Mouse (Mus musculus): ENCODE results near the gene Myoz2. TPM values are rescaled to one million over a fixed set of nuclear protein-coding genes. Genes with fewer than 3 reads are reported as not detected.

The Myoz2 gene
- polyA plus RNA-seq, 1 experiment: not detected

DNA sequence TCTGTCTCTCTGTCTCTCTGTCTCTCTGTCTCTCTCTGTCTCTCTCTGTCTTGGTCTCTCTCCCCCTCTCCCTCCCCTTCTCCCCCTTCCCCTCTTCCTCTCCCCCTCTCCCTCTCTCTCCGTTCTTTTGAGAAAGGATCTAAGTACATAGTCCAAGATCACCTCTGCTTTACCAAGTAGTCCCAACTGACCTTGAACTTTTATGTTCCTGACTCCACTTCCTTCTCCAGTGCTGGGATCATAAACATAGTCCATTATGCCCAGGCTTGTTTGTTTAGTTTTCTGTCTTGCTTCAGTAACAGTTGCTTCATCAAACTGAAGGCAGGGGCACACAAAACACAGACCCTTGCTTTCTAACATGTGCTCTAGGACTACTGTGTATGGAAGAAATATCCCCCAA is 37.7 kb upstream of the Myoz2 start:
- Histone ChIP-seq H3K27ac (ENCODE audit: insufficient read depth, low read length) (no peak overlapping the region), H3K36me3 (ENCODE audit: control insufficient read depth, insufficient read depth, low read length) (no peaks in the 10 kb centered on the region), H3K4me1 (ENCODE audit: control insufficient read depth, insufficient read depth, insufficient read length) (no peaks in the 10 kb centered on the region), H3K4me3 (ENCODE audit: extremely low read depth, insufficient read depth, insufficient read length) (no peak overlapping the region), H3K27me3 (ENCODE audit: control insufficient read depth, insufficient read depth, low read length) (no peaks in the 10 kb centered on the region)
- no peak for DNase-seq (ENCODE audit: low read depth in 1 of 2, low spot score in 2 of 2)
- TF ChIP-seq CTCF (IDR thresholded peaks at IDR 0.05; ENCODE audit: extremely low read depth, insufficient read depth, insufficient read length, insufficient replicate concordance) (no peak), POLR2A (IDR thresholded peaks at IDR 0.05; ENCODE audit: low read depth, low read length) (no peak)
- no CpG with 5 or more reads among the region's 1 CpGs for WGBS

DNA sequence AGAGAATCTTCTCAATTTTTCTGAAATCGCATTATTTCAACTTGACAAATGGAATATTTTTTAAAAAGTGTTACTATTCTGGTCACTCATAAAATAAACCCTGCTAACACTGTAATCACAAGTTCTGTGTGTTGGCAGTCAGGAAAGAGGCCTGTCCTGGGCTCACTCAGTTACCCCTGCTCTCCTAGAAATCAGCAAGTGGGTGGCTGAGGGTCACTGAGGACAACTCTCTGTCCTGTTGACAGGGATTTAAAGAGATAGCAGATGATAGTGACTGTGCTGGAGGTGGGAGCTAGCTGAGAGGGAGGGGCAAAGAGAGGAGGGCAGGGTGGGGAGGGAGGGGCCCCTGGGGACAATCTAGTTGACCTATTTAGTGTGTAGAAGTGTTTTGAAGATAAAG is 36.2 kb upstream of the Myoz2 start:
- Histone ChIP-seq H3K4me3 (ENCODE audit: extremely low read depth, insufficient read depth, insufficient read length) (no peak overlapping the region), H3K4me1 (ENCODE audit: control insufficient read depth, insufficient read depth, insufficient read length) (no peaks in the 10 kb centered on the region), H3K27me3 (ENCODE audit: control insufficient read depth, insufficient read depth, low read length) (no peaks in the 10 kb centered on the region), H3K36me3 (ENCODE audit: control insufficient read depth, insufficient read depth, low read length) (no peaks in the 10 kb centered on the region), H3K27ac (ENCODE audit: insufficient read depth, low read length) (no peak overlapping the region)
- 84% methylated on average over 1 of the region's 1 CpGs for WGBS
- no peak for TF ChIP-seq POLR2A (IDR thresholded peaks at IDR 0.05; ENCODE audit: low read depth, low read length)
- TF ChIP-seq CTCF (IDR thresholded peaks at IDR 0.05; ENCODE audit: extremely low read depth, insufficient read depth, insufficient read length, insufficient replicate concordance): no peak
- DNase-seq (ENCODE audit: low read depth in 1 of 2, low spot score in 2 of 2): no peak

DNA sequence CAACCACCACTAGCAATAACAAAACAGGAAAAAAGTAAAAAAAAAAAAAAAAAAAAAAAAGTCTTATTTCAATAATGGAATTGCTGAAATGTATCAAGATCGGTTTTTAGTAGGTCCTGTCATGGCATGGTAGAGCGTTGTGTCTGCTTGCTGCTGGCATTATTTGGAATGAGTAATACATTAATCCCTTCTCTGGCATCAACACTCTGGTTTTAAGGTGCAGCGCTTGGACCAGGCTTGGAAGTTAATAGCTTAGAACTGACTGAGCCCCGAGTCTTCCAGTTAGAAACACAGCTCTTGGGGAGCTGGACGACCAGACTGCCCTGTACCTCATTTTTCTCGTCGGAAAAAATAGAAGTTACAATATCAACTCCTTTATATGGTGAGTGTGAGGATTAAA is 32.0 kb upstream of the Myoz2 start:
- TF ChIP-seq POLR2A (IDR thresholded peaks at IDR 0.05; ENCODE audit: low read depth, low read length) (no peak), CTCF (IDR thresholded peaks at IDR 0.05; ENCODE audit: extremely low read depth, insufficient read depth, insufficient read length, insufficient replicate concordance) (no peak)
- no peaks in the 10 kb centered on the region for H3K36me3 ChIP-seq (ENCODE audit: control insufficient read depth, insufficient read depth, low read length)
- no peak overlapping the region for H3K27ac ChIP-seq (ENCODE audit: insufficient read depth, low read length)
- no peak overlapping the region for H3K4me3 ChIP-seq (ENCODE audit: extremely low read depth, insufficient read depth, insufficient read length)
- WGBS: 91% methylated on average over 7 of the region's 7 CpGs
- H3K27me3 ChIP-seq (ENCODE audit: control insufficient read depth, insufficient read depth, low read length): no peaks in the 10 kb centered on the region
- no peak for DNase-seq (ENCODE audit: low read depth in 1 of 2, low spot score in 2 of 2)
- H3K4me1 ChIP-seq (ENCODE audit: control insufficient read depth, insufficient read depth, insufficient read length): no peaks in the 10 kb centered on the region

DNA sequence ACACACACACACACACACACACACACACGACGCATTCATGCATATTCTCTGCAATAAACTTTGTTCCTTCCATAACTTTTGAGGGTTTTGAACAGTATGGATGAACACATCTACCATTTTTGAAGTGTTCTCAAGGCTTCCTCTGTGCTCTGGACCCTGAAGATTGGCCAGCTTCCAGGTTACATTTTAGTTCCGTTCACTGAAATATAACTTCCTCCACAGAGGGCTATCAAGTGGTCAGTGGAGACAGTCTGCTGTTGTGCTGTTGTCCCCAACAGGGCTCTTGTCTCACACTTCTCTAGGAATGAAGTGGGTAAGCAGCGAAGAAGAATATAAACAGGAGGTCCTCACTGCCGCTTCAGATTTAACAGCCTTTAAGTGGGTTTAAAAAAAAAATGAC is 30.7 kb upstream of the Myoz2 start:
- H3K36me3 ChIP-seq (ENCODE audit: control insufficient read depth, insufficient read depth, low read length): no peaks in the 10 kb centered on the region
- DNase-seq (ENCODE audit: low read depth in 1 of 2, low spot score in 2 of 2): no peak
- no peak for TF ChIP-seq CTCF (IDR thresholded peaks at IDR 0.05; ENCODE audit: extremely low read depth, insufficient read depth, insufficient read length, insufficient replicate concordance)
- H3K4me3 ChIP-seq (ENCODE audit: extremely low read depth, insufficient read depth, insufficient read length): no peak overlapping the region
- H3K27ac ChIP-seq (ENCODE audit: insufficient read depth, low read length): no peak overlapping the region
- H3K4me1 ChIP-seq (ENCODE audit: control insufficient read depth, insufficient read depth, insufficient read length): no peaks in the 10 kb centered on the region
- WGBS: 60% methylated on average over 5 of the region's 5 CpGs
- H3K27me3 ChIP-seq (ENCODE audit: control insufficient read depth, insufficient read depth, low read length): no peaks in the 10 kb centered on the region

DNA sequence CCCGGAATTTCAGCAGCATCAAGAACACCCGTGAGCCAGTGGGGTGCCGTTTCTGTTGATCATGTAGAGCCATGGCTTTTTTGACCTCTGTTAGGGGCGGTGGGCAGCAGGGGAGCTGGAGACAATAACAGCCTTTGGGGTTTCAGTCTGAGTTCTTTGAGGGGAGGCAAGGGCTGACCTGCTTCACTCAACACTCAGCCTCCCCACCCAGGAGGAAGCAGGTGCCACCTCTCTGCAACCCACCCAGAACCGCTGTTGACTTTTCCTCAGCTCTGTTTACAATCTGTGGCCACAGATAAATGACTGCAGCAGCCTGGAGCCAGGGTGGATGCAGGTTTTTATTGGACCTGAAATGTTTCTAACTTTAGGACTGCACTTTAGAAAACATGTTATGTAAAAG is 29.4 kb upstream of the Myoz2 start:
- no peak overlapping the region for H3K27ac ChIP-seq (ENCODE audit: insufficient read depth, low read length)
- H3K27me3 ChIP-seq (ENCODE audit: control insufficient read depth, insufficient read depth, low read length): no peaks in the 10 kb centered on the region
- H3K4me3 ChIP-seq (ENCODE audit: extremely low read depth, insufficient read depth, insufficient read length): no peak overlapping the region
- WGBS: 61% methylated on average over 5 of the region's 5 CpGs
- H3K36me3 ChIP-seq (ENCODE audit: control insufficient read depth, insufficient read depth, low read length): no peaks in the 10 kb centered on the region
- no peak for DNase-seq (ENCODE audit: low read depth in 1 of 2, low spot score in 2 of 2)
- H3K4me1 ChIP-seq (ENCODE audit: control insufficient read depth, insufficient read depth, insufficient read length): no peaks in the 10 kb centered on the region
- TF ChIP-seq CTCF (IDR thresholded peaks at IDR 0.05; ENCODE audit: extremely low read depth, insufficient read depth, insufficient read length, insufficient replicate concordance) (no peak), POLR2A (IDR thresholded peaks at IDR 0.05; ENCODE audit: low read depth, low read length) (no peak)

DNA sequence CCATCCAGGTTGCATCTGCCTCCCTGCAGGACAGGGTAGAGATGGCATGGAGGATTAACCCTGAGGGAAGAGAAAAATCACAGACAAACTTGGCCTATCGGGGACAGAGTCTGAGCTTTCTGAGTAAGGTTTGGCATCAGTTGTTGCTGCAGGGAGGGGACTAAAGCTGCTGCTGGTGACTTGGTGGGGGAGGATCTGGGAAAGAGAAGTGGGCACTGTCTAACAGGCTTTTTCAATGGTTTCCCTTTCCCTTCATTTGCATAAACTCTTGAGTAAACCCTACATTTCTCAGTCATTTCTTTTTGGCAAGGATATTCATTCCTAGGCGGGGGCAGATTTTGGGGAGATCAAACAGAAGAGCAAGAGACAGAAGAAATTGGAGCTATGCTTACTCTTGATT is 27.1 kb upstream of the Myoz2 start:
- TF ChIP-seq POLR2A (IDR thresholded peaks at IDR 0.05; ENCODE audit: low read depth, low read length) (no peak), CTCF (IDR thresholded peaks at IDR 0.05; ENCODE audit: extremely low read depth, insufficient read depth, insufficient read length, insufficient replicate concordance) (no peak)
- WGBS: 68% methylated on average over 2 of the region's 2 CpGs
- no peak overlapping the region for H3K4me3 ChIP-seq (ENCODE audit: extremely low read depth, insufficient read depth, insufficient read length)
- no peak overlapping the region for H3K27ac ChIP-seq (ENCODE audit: insufficient read depth, low read length)
- DNase-seq (ENCODE audit: low read depth in 1 of 2, low spot score in 2 of 2): no peak
- no peaks in the 10 kb centered on the region for H3K36me3 ChIP-seq (ENCODE audit: control insufficient read depth, insufficient read depth, low read length)
- H3K27me3 ChIP-seq (ENCODE audit: control insufficient read depth, insufficient read depth, low read length): no peaks in the 10 kb centered on the region
- no peaks in the 10 kb centered on the region for H3K4me1 ChIP-seq (ENCODE audit: control insufficient read depth, insufficient read depth, insufficient read length)

DNA sequence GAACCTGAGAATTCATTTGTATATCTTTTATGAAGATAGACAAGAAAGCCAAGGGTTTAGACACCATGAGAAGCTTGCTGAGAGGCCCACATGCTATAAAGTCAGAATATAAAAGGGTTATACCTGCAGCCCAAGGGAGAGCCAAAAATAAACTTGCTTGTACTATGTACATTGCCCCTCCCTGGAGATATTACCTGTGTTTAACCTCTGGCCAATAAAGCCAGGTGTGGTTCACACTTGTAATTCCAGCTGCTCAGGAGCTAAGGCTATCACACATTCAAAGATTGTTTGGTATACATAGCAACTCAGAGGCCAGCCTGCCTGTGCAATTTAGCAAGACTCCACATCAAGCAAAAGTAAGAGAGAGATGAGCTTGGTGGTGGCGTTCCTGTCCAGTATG is 24.0 kb upstream of the Myoz2 start:
- Histone ChIP-seq H3K4me1 (ENCODE audit: control insufficient read depth, insufficient read depth, insufficient read length) (no peaks in the 10 kb centered on the region), H3K4me3 (ENCODE audit: extremely low read depth, insufficient read depth, insufficient read length) (no peak overlapping the region), H3K36me3 (ENCODE audit: control insufficient read depth, insufficient read depth, low read length) (no peaks in the 10 kb centered on the region), H3K27me3 (ENCODE audit: control insufficient read depth, insufficient read depth, low read length) (no peaks in the 10 kb centered on the region), H3K27ac (ENCODE audit: insufficient read depth, low read length) (no peak overlapping the region)
- DNase-seq (ENCODE audit: low read depth in 1 of 2, low spot score in 2 of 2): no peak
- no peak for TF ChIP-seq POLR2A (IDR thresholded peaks at IDR 0.05; ENCODE audit: low read depth, low read length)
- WGBS: 97% methylated on average over 1 of the region's 1 CpGs

All from spleen, adult 2 months (tissue).